Mouse (Mus musculus): ENCODE data around the gene Nt5dc2.

- TF ChIP-seq POLR2A (IDR thresholded peaks at IDR 0.05; ENCODE audit: extremely low read depth, insufficient read depth, low read length) (no peak), CTCF (IDR thresholded peaks at IDR 0.05; ENCODE audit: low read depth, low read length) (no peak)
These were observed 15.3 kb upstream of the Nt5dc2 start for GRCm38 (mm10) chr14:31115522-31115921.
